Mouse (Mus musculus) megakaryocyte, embryonic 14.5 days (primary cell): ENCODE measurements around the gene Dcp1b.

Experiments used
- FLI1 ChIP-seq: IDR thresholded peaks from 2 replicates; pipeline ENCODE4 v1.6.1; 2012; ENCODE audit warnings: low read length, inconsistent platforms, mixed read lengths
- GATA1 ChIP-seq: IDR thresholded peaks from 3 replicates; pipeline ENCODE4 v1.6.1; 2012; ENCODE audit warnings: mixed read lengths, low read length, inconsistent platforms, borderline replicate concordance

GRCm38 (mm10) chr6:119191478-119191877, 16.4 kb downstream of the Dcp1b start:
- no peak for TF ChIP-seq FLI1
- no peak for TF ChIP-seq GATA1
